Mouse (Mus musculus): Measurements from ENCODE around the gene Il1b.

- no peak for TF ChIP-seq CTCF (IDR thresholded peaks at IDR 0.05 in 2 of 3, conservative IDR thresholded peaks at IDR 0.05 in 1 of 3; ENCODE audit: control insufficient read depth in 1 of 3, insufficient read depth in 1 of 3, low read depth in 2 of 3, low read length in 3 of 3, poor library complexity in 1 of 3, severe bottlenecking in 1 of 3)
- TF ChIP-seq GABPA (IDR thresholded peaks at IDR 0.05; ENCODE audit: low read depth, low read length): no peak
Measured at GRCm38 (mm10) chr2:129413488-129413887, 42.5 kb upstream of the Il1b start.

Measured in MEL (cell line).